Mouse (Mus musculus): ENCODE measurements around the gene Lrig2.
"Not testable (repeated sequence)": the region's sequence is repeated elsewhere in the genome, so short reads cannot be mapped to it uniquely, and the experiment has no call there.

The Lrig2 gene

DNA sequence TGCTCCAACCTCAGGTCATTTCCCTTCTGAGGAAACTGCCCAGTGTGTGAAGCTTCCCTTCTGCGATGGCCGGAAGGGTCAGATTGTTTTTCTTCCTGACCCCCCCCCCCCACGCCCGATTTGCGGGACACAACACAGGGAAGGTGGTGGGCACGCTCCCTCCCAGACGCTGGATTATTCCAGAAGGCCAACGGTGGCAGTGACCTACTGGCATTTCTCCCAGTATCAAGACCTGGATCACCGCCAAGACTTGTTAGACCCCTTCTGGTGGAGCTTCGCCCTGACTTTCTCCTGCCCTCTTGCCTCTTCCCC is 79.9 kb downstream of the Lrig2 start:
- DNase-seq (ENCODE audit: low spot score), result no peak

GRCm38 (mm10) chr3:104431156-104431847 is 80.4 kb downstream of the Lrig2 start:
- no peak for DNase-seq (ENCODE audit: low spot score)

GRCm38 (mm10) chr3:104427354-104427753 is 84.4 kb downstream of the Lrig2 start:
- DNase-seq (ENCODE audit: low spot score), result not testable (repeated sequence)

DNA sequence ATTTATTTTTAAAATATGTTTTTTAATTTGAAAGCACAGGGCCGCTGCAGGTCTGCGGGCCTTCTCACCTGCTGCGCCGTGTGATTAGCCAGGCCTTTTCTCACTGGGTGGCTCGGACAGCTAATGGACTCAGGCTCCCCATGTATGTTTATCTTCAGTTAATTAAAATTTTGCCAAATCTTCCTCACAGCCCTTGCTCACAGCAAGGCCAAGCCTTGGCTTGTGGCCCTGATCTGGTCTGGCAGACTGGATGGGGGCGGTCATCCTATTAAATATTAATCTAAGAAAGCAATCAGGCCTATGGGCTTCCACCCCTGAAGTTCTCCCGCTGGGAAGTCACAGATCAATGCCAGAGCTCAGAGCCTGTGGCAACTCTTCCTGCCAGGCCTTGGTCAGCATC is 87.4 kb downstream of the Lrig2 start:
- DNase-seq (ENCODE audit: low spot score), result no peak

- DNase-seq (ENCODE audit: low spot score), result no peak
Observed at GRCm38 (mm10) chr3:104420929-104421328, 90.8 kb downstream of the Lrig2 start.

DNA sequence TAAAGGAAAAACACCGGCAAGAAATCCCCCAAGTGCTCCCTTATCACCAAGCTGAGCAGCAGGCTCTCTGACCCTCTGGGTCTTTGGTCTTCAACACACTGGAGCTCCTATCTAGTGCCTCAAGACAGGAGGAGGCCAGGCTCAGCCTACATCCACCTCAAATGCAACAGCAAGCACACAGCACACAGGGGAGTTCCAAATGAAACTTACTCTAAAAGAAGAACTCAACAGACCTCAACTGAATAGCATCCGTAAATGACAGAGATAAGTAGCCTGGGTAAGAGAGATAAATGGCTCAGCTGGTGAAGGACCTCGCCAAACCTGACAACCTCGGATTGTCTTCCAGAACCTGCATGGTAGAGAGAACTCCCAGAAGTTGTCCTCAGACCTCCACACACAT is 91.7 kb downstream of the Lrig2 start:
- no peak for DNase-seq (ENCODE audit: low spot score)

DNA sequence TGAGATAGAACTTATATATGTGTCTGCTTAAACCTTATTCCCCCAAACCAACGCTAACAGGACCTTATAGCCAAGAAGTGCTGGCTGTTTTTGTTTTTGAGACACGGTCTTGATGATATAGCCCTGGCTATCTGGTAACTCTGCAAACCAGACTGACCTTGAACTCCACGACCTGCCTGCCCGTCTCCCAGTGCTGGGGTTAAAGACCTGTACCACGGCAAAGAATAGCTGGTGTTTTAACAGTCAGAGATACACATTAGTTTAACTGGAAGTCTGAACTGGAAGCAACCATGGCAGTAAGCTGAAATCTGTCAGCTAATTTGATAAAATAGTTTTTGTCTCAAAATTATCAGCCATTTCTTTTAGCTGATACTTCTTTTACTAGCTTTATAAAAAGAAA is 94.9 kb downstream of the Lrig2 start:
- DNase-seq (ENCODE audit: low spot score), result no peak

DNA sequence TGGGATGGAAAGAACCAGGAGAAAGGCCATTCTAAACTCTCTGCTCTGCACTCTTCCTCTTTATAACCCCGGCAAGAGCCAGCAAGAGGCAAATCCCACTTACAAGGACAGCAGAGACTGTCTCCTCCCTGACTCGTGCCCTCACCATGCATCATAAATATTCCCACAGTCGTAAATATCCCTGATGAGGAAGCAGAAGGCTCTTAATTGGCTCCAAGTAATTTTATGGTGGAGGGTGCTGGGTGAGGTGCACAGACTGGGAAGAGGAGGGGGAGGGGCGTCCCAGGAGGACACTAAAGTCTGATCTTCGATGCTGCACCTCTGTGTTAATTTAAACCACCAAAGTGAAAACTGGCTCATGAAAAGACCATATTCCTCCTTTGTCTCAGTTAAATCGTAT is 99.2 kb downstream of the Lrig2 start:
- DNase-seq (ENCODE audit: low spot score), result no peak

GRCm38 (mm10) chr3:104407506-104407905 is 104.2 kb downstream of the Lrig2 start:
- no peak for DNase-seq (ENCODE audit: low spot score)

DNA sequence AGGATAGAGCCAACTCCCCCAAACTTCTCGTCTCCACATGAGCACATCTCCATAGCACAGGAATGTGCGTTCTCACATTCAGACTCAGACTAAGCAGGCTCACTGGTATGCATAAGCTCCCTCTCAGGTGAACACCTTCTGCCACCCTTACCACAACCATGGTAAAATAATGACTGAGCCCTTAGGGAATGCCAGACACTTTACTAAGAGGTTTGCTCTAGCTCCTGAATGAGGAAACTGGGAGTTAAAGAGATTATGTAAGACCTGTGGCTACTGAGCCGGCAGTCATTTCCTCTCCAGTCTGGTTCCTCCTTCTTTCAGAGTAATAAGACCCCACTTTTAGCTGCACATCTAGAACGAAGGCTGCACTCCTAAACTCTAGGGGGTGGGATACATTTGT is 108.1 kb downstream of the Lrig2 start:
- no peak for DNase-seq (ENCODE audit: low spot score)

DNA sequence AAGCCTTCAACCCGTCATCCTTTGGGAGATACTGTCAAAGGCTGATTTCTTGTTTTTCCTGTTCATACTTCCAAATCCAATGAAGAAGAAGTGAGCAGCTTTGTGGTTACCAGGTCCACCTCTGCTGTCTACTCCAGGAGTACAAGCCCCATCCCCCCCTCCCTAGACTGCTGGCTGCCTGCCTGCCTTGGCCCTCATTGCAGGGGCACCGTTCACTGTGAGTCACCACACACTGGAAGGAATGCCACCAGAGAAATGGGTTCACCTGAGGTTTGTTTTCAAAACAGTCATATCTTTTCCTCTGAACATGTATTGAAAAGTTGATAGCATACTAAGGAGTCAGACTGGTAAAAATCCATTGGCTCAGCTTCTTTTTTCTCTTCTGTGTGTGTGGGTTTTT is 110.5 kb downstream of the Lrig2 start:
- DNase-seq (ENCODE audit: low spot score), result no peak

GRCm38 (mm10) chr3:104400126-104400525 is 111.6 kb downstream of the Lrig2 start:
- DNase-seq (ENCODE audit: low spot score), result no peak

- no peak for DNase-seq (ENCODE audit: low spot score)
Observed at GRCm38 (mm10) chr3:104399296-104400045, 112.2 kb downstream of the Lrig2 start.

DNA sequence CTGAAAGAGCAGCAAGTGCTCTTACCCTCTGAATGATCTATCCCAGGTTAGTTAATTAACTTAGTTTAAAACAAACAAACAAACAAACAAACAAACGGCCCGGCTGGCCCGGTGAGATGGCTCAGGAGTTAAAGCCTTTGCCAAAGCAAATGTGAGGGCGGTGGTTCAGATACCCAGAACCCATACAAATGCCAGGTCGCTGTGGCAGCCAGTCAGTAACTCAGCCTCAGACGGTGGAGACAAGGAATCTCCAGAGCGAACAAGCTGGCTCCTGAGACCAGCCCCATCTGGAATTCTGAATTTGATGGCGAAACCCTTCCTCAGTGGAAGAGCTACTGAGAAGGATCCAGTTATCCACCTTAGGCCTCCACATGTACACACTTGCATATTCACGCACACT is 114.4 kb downstream of the Lrig2 start:
- no peak for DNase-seq (ENCODE audit: low spot score)

DNA sequence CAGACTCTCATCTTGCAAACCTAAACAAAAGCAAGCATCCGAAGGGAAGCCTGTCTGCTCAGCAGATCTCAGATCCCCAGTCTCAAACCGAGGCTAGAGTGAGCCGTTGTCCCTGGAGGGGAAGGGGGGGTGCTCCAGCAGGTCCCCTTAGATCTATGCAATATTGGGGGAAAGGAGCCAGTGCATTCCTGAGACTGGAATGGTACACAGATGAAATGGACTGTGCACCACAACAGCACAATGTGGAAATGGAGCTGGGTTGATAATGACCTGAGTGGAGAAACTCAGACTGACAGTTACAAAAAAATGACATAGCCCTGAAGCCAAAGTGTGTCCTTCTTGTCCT is 115.0 kb downstream of the Lrig2 start:
- DNase-seq (ENCODE audit: low spot score), result no peak

GRCm38 (mm10) chr3:104396067-104396735 is 115.5 kb downstream of the Lrig2 start:
- DNase-seq (ENCODE audit: low spot score), result no peak

- no peak for DNase-seq (ENCODE audit: low spot score)
Observed at GRCm38 (mm10) chr3:104390072-104390471, 121.6 kb downstream of the Lrig2 start.

GRCm38 (mm10) chr3:104389449-104389848 is 122.3 kb downstream of the Lrig2 start:
- DNase-seq (ENCODE audit: low spot score), result no peak

- DNase-seq (ENCODE audit: low spot score), result no peak
Observed at GRCm38 (mm10) chr3:104385587-104385986, 126.1 kb downstream of the Lrig2 start.

DNA sequence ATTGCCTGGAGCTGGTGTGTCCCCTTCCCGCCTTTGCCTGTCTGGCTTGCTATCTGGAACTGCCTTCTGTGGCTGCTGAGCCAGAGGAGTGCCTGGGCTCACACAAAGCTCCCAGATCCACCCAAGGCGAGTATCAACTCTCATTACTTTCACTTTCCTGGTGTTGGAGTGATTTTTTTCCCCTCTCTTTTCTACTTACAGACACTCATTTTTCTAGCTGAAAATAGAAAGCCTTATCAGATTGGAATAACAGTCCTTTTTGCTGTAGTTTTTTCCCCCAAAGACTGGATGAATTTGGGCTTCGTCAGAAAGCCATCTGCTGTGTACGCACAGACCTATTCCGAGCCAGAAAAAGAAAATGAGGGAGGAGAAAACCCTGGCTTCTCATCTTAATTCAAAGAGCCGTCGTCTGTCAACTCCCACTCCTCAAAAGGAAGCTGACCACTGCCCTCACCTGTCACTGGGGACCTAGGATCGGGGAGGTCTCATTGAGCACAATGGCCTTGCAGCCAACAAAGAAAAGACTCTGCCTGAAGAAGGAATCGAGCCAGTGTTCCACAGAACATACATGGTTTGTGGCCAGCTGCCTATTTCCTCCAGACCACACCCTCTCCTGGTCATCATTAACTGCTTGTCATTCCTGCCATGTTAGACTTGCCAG is 127.9 kb downstream of the Lrig2 start:
- no peak for DNase-seq (ENCODE audit: low spot score)

- DNase-seq (ENCODE audit: low spot score), result no peak
Observed at GRCm38 (mm10) chr3:104378228-104378627, 133.5 kb downstream of the Lrig2 start.

- DNase-seq (ENCODE audit: low spot score), result no peak
Observed at GRCm38 (mm10) chr3:104373907-104374306, 137.8 kb downstream of the Lrig2 start.

DNA sequence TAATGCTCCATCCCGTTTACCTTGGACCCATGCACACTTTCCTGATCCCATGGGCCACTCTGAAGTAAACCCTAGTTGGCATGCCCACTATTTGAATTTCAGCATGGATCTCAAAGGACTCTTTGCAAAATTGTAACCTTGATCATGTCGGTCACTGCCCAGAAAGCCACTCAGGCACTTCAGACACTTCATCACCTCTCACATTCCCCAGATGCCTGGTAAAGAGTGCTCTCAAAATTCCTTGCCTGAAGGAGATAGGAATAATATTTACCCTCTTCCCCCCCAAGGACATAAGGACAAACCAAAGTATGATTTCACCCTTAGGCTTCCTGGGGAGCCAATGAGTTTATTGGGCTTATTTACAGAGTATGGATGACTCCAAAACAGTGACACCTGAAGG is 139.3 kb downstream of the Lrig2 start:
- no peak for DNase-seq (ENCODE audit: low spot score)
